ENCODE assay signal across 17 mouse cellular contexts in the genomic region with DNA sequence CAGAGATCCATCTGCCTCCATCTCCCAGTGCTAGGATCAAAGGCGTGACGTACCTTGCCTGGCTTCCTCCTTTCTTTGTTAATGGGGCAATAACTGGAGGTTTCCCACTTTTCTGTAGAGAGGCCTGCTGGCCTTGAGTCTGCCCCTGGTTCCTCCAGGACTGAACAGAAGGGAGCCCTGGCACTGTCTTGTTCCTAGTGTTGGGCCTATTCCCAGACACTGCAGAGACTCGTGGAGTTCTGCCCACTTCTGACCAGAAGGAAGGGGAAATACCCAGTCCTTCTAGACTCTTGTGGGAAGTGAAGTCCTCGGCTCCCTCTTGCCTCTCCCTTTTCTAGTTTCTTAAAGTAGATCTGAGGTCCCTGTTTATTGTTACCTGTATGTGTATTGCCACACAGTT. TPM values are rescaled to one million over a fixed set of nuclear protein-coding genes. Genes with fewer than 3 reads are reported as not detected.
DNase-seq lines count a peak whose midpoint lies in the region; ATAC-seq and TF ChIP-seq lines count a peak whose summit lies in the region.
"Had no signal": no experiment of that assay in that cellular context is flagged by ENCODE, and none has a peak within 500 bp of the region (broad histone marks: within the 10 kb centered on the region; RNA-seq: fewer than 3 reads in every experiment).

No protein-coding gene starts in this region.

- 75% methylated on average over 4 of the region's 4 CpGs for WGBS in forebrain, postnatal 0 days
- 86% methylated on average over 4 of the region's 4 CpGs for WGBS in forebrain, embryonic 11.5 days

- H3K4me1 ChIP-seq in forebrain, postnatal 0 days (ENCODE audit: insufficient read depth): no peaks in the 10 kb centered on the region
- H3K4me1 ChIP-seq in forebrain, embryonic 11.5 days (replicated peaks; ENCODE audit: control insufficient read depth, insufficient read depth, low read length): no peaks in the 10 kb centered on the region
- H3K4me1 ChIP-seq: forebrain, embryonic 10.5 days; hindbrain, embryonic 10.5 days; midbrain, embryonic 10.5 days had no signal

- H3K4me3 ChIP-seq in forebrain, postnatal 0 days (ENCODE audit: low read depth, low read length): no peak overlapping the region
- H3K4me3 ChIP-seq in forebrain, embryonic 11.5 days (ENCODE audit: low read depth, low read length): no peak overlapping the region
- H3K4me3 ChIP-seq in layer of hippocampus, adult 2 months: no peak overlapping the region
- H3K4me3 ChIP-seq: forebrain, embryonic 10.5 days; heart, embryonic 13.5 days; hindbrain, embryonic 10.5 days; liver, embryonic 13.5 days; midbrain, embryonic 10.5 days; myocyte had no signal

- no peak overlapping the region for H3K27ac ChIP-seq in forebrain, postnatal 0 days (ENCODE audit: low read depth, low read length)
- no peak overlapping the region for H3K27ac ChIP-seq in forebrain, embryonic 11.5 days (ENCODE audit: low read depth, low read length)
- H3K27ac ChIP-seq in layer of hippocampus, adult 2 months: peak overlapping the region; percentile 64
- H3K27ac ChIP-seq: forebrain, embryonic 10.5 days; heart, embryonic 13.5 days; hindbrain, embryonic 10.5 days; liver, embryonic 13.5 days; midbrain, embryonic 10.5 days had no signal

- H3K4me2 ChIP-seq in forebrain, postnatal 0 days (ENCODE audit: low read depth): no peak overlapping the region
- H3K4me2 ChIP-seq in forebrain, embryonic 11.5 days (ENCODE audit: low read depth, low read length, severe bottlenecking): no peak overlapping the region
- H3K4me2 ChIP-seq: heart, embryonic 13.5 days; liver, embryonic 13.5 days had no signal

- peaks cover 8% of the 10 kb centered on the region; the same call in 1 of the 2 replicates for H3K36me3 ChIP-seq in forebrain, postnatal 0 days (ENCODE audit: insufficient read depth)
- no peaks in the 10 kb centered on the region for H3K36me3 ChIP-seq in forebrain, embryonic 11.5 days (ENCODE audit: control insufficient read depth, insufficient read depth, low read length)

- no peak overlapping the region for H3K9ac ChIP-seq in forebrain, postnatal 0 days
- no peak overlapping the region for H3K9ac ChIP-seq in forebrain, embryonic 11.5 days (ENCODE audit: low read length)
- H3K9ac ChIP-seq: heart, embryonic 13.5 days; liver, embryonic 13.5 days had no signal

- H3K27me3 ChIP-seq in forebrain, postnatal 0 days (ENCODE audit: insufficient read depth, low read length): no peaks in the 10 kb centered on the region
- H3K27me3 ChIP-seq in forebrain, embryonic 11.5 days (ENCODE audit: control insufficient read depth, insufficient read depth, low read length): no peaks in the 10 kb centered on the region
- H3K27me3 ChIP-seq: heart, embryonic 13.5 days; liver, embryonic 13.5 days had no signal

- TF ChIP-seq CTCF in forebrain, postnatal 0 days (IDR thresholded peaks at IDR 0.05; ENCODE audit: low read depth): no peak
- TF ChIP-seq CTCF in layer of hippocampus, adult 2 months (conservative IDR thresholded peaks at IDR 0.05): no peak

- peak; percentile 47; the same call in 1 of the 2 replicates for ATAC-seq in forebrain, postnatal 0 days
- ATAC-seq in forebrain, embryonic 11.5 days (replicated peaks; ENCODE audit: low FRiP score): no peak
- no peak for ATAC-seq in CD4-positive, CD25-positive, alpha-beta regulatory T cell, adult 4 months
- ATAC-seq: activated CD4-positive, CD25-positive, alpha-beta regulatory T cell, adult 4 months; intestine, postnatal 0 days had no signal

- H3K9me3 ChIP-seq in forebrain, postnatal 0 days (ENCODE audit: low read length): no peaks in the 10 kb centered on the region
- H3K9me3 ChIP-seq in forebrain, embryonic 11.5 days (ENCODE audit: control insufficient read depth, low read length): no peaks in the 10 kb centered on the region
- H3K9me3 ChIP-seq: forebrain, embryonic 10.5 days; heart, embryonic 13.5 days; hindbrain, embryonic 10.5 days; liver, embryonic 13.5 days; midbrain, embryonic 10.5 days had no signal

- peak; percentile 27 for DNase-seq in forebrain, postnatal 0 days
- DNase-seq in forebrain, embryonic 11.5 days (ENCODE audit: low spot score): no peak
- peak in 1 of 2 experiments; percentile 55 for DNase-seq in layer of hippocampus, adult 2 months (ENCODE audit: low spot score in 2 of 2)
- no peak for DNase-seq in layer of hippocampus, postnatal 36 days
- DNase-seq in cerebellum, adult 11 months: peak; percentile 71
- peak; percentile 74 to 82 for DNase-seq in cerebellum, postnatal 25 days
- no peak for DNase-seq in thymus, adult 18-20 months
- DNase-seq: kidney, postnatal 10 days; liver, embryonic 13.5 days had no signal

RNA-seq across cellular contexts. Expression of gene Wdr20, which starts 48.5 kb away (rescaled TPM):
- 33.3 and 40.3 TPM in 2 replicates for total RNA-seq in forebrain, postnatal 0 days (2014; rRNA removed)
- polyA plus RNA-seq in forebrain, postnatal 0 days (2015; fragmentation: Nextera tagmentation; extraction: Ambion mirVana): 12.3 and 17.0 TPM in 2 replicates
- polyA plus RNA-seq in forebrain, embryonic 11.5 days (2014; fragmentation: Nextera tagmentation; extraction: Ambion mirVana): 25.2 and 30.4 TPM in 2 replicates
- 10 to 100 TPM; 43.5 to 49.9 TPM for total RNA-seq in layer of hippocampus, adult 2 months (2021)
- 10 to 100 TPM; 42.2 to 45.1 TPM for total RNA-seq in layer of hippocampus, postnatal 36 days (2021)
- 10 to 100 TPM; 30.2 to 34.0 TPM for polyA plus RNA-seq in CD4-positive, CD25-positive, alpha-beta regulatory T cell, adult 4 months (2017; shearing (Covaris generic))

RNA-seq across cellular contexts. Expression of gene Mok, which starts 54.5 kb away (rescaled TPM):
- 12.8 and 20.5 TPM in 2 replicates for total RNA-seq in forebrain, postnatal 0 days (2014; rRNA removed)
- 20.6 and 22.1 TPM in 2 replicates for polyA plus RNA-seq in forebrain, postnatal 0 days (2015; fragmentation: Nextera tagmentation; extraction: Ambion mirVana)
- 12.5 and 14.1 TPM in 2 replicates for polyA plus RNA-seq in forebrain, embryonic 11.5 days (2014; fragmentation: Nextera tagmentation; extraction: Ambion mirVana)
- 10 to 100 TPM; 10.4 to 13.7 TPM for total RNA-seq in layer of hippocampus, adult 2 months (2021)
- 10 to 100 TPM; 11.8 TPM for total RNA-seq in layer of hippocampus, postnatal 36 days (2021)
- polyA plus RNA-seq in CD4-positive, CD25-positive, alpha-beta regulatory T cell, adult 4 months (2017; shearing (Covaris generic)): under 1 TPM; 0.24 to 0.63 TPM

Comparison
In these comparisons a context has a peak if more than half of its experiments do, and no peak if none do; other contexts are left out.
1. DNase-seq: peak in forebrain, postnatal 0 days (single experiment), cerebellum, adult 11 months (single experiment) and cerebellum, postnatal 25 days (2 of 2); none in forebrain, embryonic 11.5 days (single experiment), layer of hippocampus, postnatal 36 days (0 of 2) and thymus, adult 18-20 months (0 of 2).